Mouse (Mus musculus): Measurements from ENCODE around the gene Scimp. TPM values are rescaled to one million over a fixed set of nuclear protein-coding genes. Genes with fewer than 3 reads are reported as not detected.

The Scimp gene
- 2.0 and 3.8 TPM in 2 replicates for polyA plus RNA-seq (2012; rRNA removed)

- no peak for DNase-seq (ENCODE audit: low read depth, low spot score)
- WGBS, result 74% methylated on average over 7 of the region's 7 CpGs
Measured at GRCm38 (mm10) chr11:70812365-70812764, at the start of gene Scimp. TSS of gene Scimp (minus strand) at chr11:70812586.

- 94% methylated on average over 1 of the region's 1 CpGs for WGBS
- no peak for DNase-seq (ENCODE audit: low read depth, low spot score)
Measured at GRCm38 (mm10) chr11:70860371-70860770, 48.0 kb upstream of the Scimp start.

- 27% methylated on average over 2 of the region's 2 CpGs for WGBS
- DNase-seq (ENCODE audit: low read depth, low spot score), result no peak
Measured at GRCm38 (mm10) chr11:70846029-70846428, 33.6 kb upstream of the Scimp start.

GRCm38 (mm10) chr11:70845457-70845978, 33.1 kb upstream of the Scimp start:
- whole genome bisulfite sequencing, result 7% methylated on average over 19 of the region's 19 CpGs
- no peak for DNase-seq (ENCODE audit: low read depth, low spot score)

- WGBS, result 2% methylated on average over 85 of the region's 88 CpGs
- DNase-seq (ENCODE audit: low read depth, low spot score), result peak; percentile 68
Measured at GRCm38 (mm10) chr11:70844559-70845456, 32.4 kb upstream of the Scimp start, which contains the start of gene Rabep1. TSS of gene Rabep1 (plus strand) at chr11:70844778.

GRCm38 (mm10) chr11:70843701-70844551, 31.5 kb upstream of the Scimp start:
- 15% methylated on average over 12 of the region's 12 CpGs for WGBS

GRCm38 (mm10) chr11:70842983-70843382, 30.6 kb upstream of the Scimp start:
- WGBS, result 22% methylated on average over 4 of the region's 4 CpGs
- DNase-seq (ENCODE audit: low read depth, low spot score), result no peak

More at GRCm38 (mm10) chr11:70843701-70844551, 31.5 kb upstream of the Scimp start:
- DNase-seq (ENCODE audit: low read depth, low spot score), result no peak

GRCm38 (mm10) chr11:70838610-70839009, 26.2 kb upstream of the Scimp start:
- WGBS, result 24% methylated on average over 2 of the region's 2 CpGs
- no peak for DNase-seq (ENCODE audit: low read depth, low spot score)

- WGBS, result 96% methylated on average over 3 of the region's 3 CpGs
- no peak for DNase-seq (ENCODE audit: low read depth, low spot score)
Measured at GRCm38 (mm10) chr11:70837031-70837430, 24.6 kb upstream of the Scimp start.

GRCm38 (mm10) chr11:70835381-70835831, 23.0 kb upstream of the Scimp start:
- DNase-seq (ENCODE audit: low read depth, low spot score), result no peak
- 48% methylated on average over 6 of the region's 6 CpGs for WGBS

GRCm38 (mm10) chr11:70833831-70834230, 21.4 kb upstream of the Scimp start:
- DNase-seq (ENCODE audit: low read depth, low spot score), result no peak
- WGBS, result 87% methylated on average over 3 of the region's 3 CpGs

- no peak for DNase-seq (ENCODE audit: low read depth, low spot score)
Measured at GRCm38 (mm10) chr11:70833408-70833807, 21.0 kb upstream of the Scimp start.

GRCm38 (mm10) chr11:70831201-70831600, 18.8 kb upstream of the Scimp start:
- WGBS, result 80% methylated on average over 3 of the region's 3 CpGs
- no peak for DNase-seq (ENCODE audit: low read depth, low spot score)

GRCm38 (mm10) chr11:70828975-70829615, 16.7 kb upstream of the Scimp start:
- DNase-seq (ENCODE audit: low read depth, low spot score), result no peak
- WGBS, result 45% methylated on average over 11 of the region's 11 CpGs

- DNase-seq (ENCODE audit: low read depth, low spot score), result no peak
- 91% methylated on average over 2 of the region's 2 CpGs for WGBS
Measured at GRCm38 (mm10) chr11:70826207-70826606, 13.8 kb upstream of the Scimp start.

GRCm38 (mm10) chr11:70821728-70822591, 9.6 kb upstream of the Scimp start:
- 28% methylated on average over 17 of the region's 17 CpGs for WGBS
- no peak for DNase-seq (ENCODE audit: low read depth, low spot score)

GRCm38 (mm10) chr11:70820120-70820519, 7.7 kb upstream of the Scimp start:
- DNase-seq (ENCODE audit: low read depth, low spot score), result no peak
- WGBS, result 32% methylated on average over 8 of the region's 8 CpGs

GRCm38 (mm10) chr11:70816770-70817169, 4.4 kb upstream of the Scimp start:
- DNase-seq (ENCODE audit: low read depth, low spot score), result no peak
- WGBS, result 49% methylated on average over 4 of the region's 4 CpGs
